Mouse (Mus musculus) limb, embryonic 15.5 days (tissue): Measurements from ENCODE around the gene Tmem30c. TPM values are rescaled to one million over a fixed set of nuclear protein-coding genes. Genes with fewer than 3 reads are reported as not detected.

Source experiments
- polyA plus RNA-seq: library from polyadenylated mRNA; unstranded; fragments of >200 nt; fragmentation: Nextera tagmentation; extraction: Ambion mirVana; gene quantifications from 2 replicates; pipeline ENCODE4 v1.2.1, GENCODE M21; 2015

Gene Tmem30c
- polyA plus RNA-seq, 1 experiment from 2014 or later, result not detected

Other genes starting within 250 kb of the Tmem30c start
- not detected in 2 replicates for gene Tmem45a2, start 221.5 kb downstream of the Tmem30c start, polyA plus RNA-seq
- 29.3 and 32.7 TPM in 2 replicates for gene Tomm70a, start 171.2 kb downstream of the Tmem30c start, polyA plus RNA-seq
- 78.4 and 82.3 TPM in 2 replicates for gene Nit2, start 125.5 kb downstream of the Tmem30c start, polyA plus RNA-seq
- gene Tbc1d23, start 61.4 kb downstream of the Tmem30c start, polyA plus RNA-seq, result 34.6 and 36.3 TPM in 2 replicates
- 46.3 and 46.8 TPM in 2 replicates for gene Filip1l, start 60.2 kb upstream of the Tmem30c start, polyA plus RNA-seq